Mouse (Mus musculus) C2C12 (cell line): Measurements from ENCODE around the gene Dhx57.

Source experiments
- CTCF ChIP-seq: IDR thresholded peaks from one replicate; pipeline ENCODE4 v1.5.1; 2011; ENCODE audit not compliant: control insufficient read depth, insufficient read depth, insufficient read length
- MAX ChIP-seq: IDR thresholded peaks from one replicate; pipeline ENCODE4 v1.6.1; 2011; ENCODE audit warnings: mild to moderate bottlenecking, control low read depth
- USF1 ChIP-seq: IDR thresholded peaks from one replicate; pipeline ENCODE4 v1.6.1; 2011; ENCODE audit warnings: low read depth, mild to moderate bottlenecking, control low read depth, moderate library complexity

GRCm38 (mm10) chr17:80311761-80312160 is 21.5 kb upstream of the Dhx57 start:
- TF ChIP-seq CTCF = no peak
- no peak for TF ChIP-seq USF1
- no peak for TF ChIP-seq MAX
